Mouse (Mus musculus) midbrain, embryonic 11.5 days (tissue): ENCODE measurements around the gene Plscr1. TPM values are rescaled to one million over a fixed set of nuclear protein-coding genes. Genes with fewer than 3 reads are reported as not detected.

Experiments used
- ATAC-seq: fragments of 200-750 bp; cut with Nextera tagmentation; 2 replicates; pipeline ENCODE4 v1.8.0; 2017; ENCODE audit warnings: moderate TSS enrichment, moderate library complexity; ENCODE audit not compliant: low FRiP score
- DNase-seq: peaks from one replicate; pipeline ENCODE4 v3.0.0; 2015; ENCODE audit warnings: low spot score; ENCODE audit errors: missing footprints
- H3K27ac ChIP-seq: fragments of 300-500 bp; sonication (generic); 2 replicates; pipeline ENCODE4 v1.5.1; 2014; ENCODE audit warnings: low read depth, low read length
- H3K27me3 ChIP-seq: fragments of 300-500 bp; sonication (generic); 2 replicates; pipeline ENCODE4 v1.6.1; 2014; ENCODE audit warnings: mild to moderate bottlenecking, low read length, moderate library complexity, mixed read lengths; ENCODE audit not compliant: control insufficient read depth, insufficient read depth
- H3K36me3 ChIP-seq: fragments of 300-500 bp; sonication (generic); 2 replicates; pipeline ENCODE4 v1.6.1; 2014; ENCODE audit warnings: mild to moderate bottlenecking, low read length, moderate library complexity, mixed read lengths; ENCODE audit not compliant: control insufficient read depth, insufficient read depth
- H3K4me1 ChIP-seq: fragments of 300-500 bp; sonication (generic); 2 replicates; pipeline ENCODE4 v1.6.1; 2014; ENCODE audit warnings: low read length; ENCODE audit not compliant: control insufficient read depth, insufficient read depth
- H3K4me2 ChIP-seq: fragments of 300-500 bp; sonication (generic); 2 replicates; pipeline ENCODE4 v1.6.1; 2014; ENCODE audit warnings: mild to moderate bottlenecking, moderate library complexity
- H3K4me3 ChIP-seq: fragments of 300-500 bp; sonication (generic); 2 replicates; pipeline ENCODE4 v1.5.1; 2014; ENCODE audit warnings: low read depth, low read length
- H3K9ac ChIP-seq: fragments of 300-500 bp; sonication (generic); 2 replicates; pipeline ENCODE4 v1.6.1; 2014; ENCODE audit warnings: low read length
- H3K9me3 ChIP-seq: fragments of 300-500 bp; sonication (generic); 2 replicates; pipeline ENCODE4 v1.6.1; 2016; ENCODE audit warnings: low read length; ENCODE audit not compliant: control insufficient read depth
- WGBS: fragments of 180-500 bp; shearing (Covaris S2); extraction: QIAGEN DNeasy Blood & Tissue Kit; methylation state at CpG from one replicate; pipeline ENCODE4 v1.1.7; 2014; 5-methylcytosine and 5-hydroxymethylcytosine counted together
- polyA plus RNA-seq: library from polyadenylated mRNA; unstranded; fragments of >200 nt; fragmentation: Nextera tagmentation; extraction: Ambion mirVana; gene quantifications from 2 replicates; pipeline ENCODE4 v1.2.1, GENCODE M21; 2014

Gene Plscr1
- polyA plus RNA-seq = 26.3 and 27.7 TPM in 2 replicates

DNA sequence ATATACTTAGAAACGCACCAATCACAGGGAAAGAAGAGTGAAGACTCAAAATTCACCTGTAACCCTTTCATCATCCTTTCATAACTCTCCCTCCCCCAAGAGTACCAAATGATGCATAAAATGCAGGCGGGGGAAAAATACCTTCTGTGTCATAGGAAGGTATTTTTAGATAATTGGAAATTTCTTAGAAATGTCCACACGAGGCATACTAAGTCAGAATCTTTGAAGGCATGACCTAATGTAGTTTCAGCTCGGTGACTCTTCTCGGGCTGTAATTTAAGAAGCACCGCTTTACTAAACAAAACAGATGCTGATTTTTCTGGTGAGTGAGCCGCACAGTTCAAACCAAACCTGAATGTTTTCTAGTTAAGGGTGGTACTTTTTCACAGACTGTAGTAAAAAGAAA, at the start of gene Plscr1:
Gene Plscr1, plus strand, starts transcription at position 304 of the 406 bp plus-strand sequence.
- Histone ChIP-seq H3K27me3 (no peaks in the 10 kb centered on the region), H3K9me3 (no peaks in the 10 kb centered on the region), H3K4me3 (peak within 1 kb of the TSS; percentile 43), H3K4me2 (peak within 1 kb of the TSS; percentile 57), H3K9ac (peak within 1 kb of the TSS; percentile 63), H3K4me1 (no peaks in the 10 kb centered on the region; the same call in 1 of the 2 replicates), H3K27ac (no peak within 1 kb of the TSS; the same call in 1 of the 2 replicates), H3K36me3 (no peaks in the 10 kb centered on the region)
- ATAC-seq (no peak), DNase-seq (peak; percentile 81)
- WGBS = 48% methylated on average over 7 of the region's 7 CpGs

DNA sequence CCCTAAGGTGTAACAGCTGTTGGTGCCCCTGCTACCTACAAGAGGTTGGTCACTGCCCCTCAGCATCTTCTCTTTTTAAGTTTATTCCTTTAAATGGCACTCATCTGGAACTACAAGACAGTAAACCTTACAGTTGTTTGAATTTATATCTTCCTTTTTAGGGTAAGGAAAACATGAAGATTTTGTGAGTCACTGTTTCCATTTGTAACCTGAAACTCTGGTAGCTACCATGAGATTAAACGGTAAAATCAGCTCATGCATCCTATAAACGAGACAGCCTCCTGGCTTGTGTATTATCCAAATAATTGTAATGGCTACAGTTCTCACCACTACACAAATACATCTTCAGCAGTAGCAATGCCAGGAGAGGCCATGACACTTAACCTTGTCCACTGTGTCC, 45.2 kb upstream of the Plscr1 start:
- WGBS = 79% methylated on average over 2 of the region's 2 CpGs
- DNase-seq = no peak

DNA sequence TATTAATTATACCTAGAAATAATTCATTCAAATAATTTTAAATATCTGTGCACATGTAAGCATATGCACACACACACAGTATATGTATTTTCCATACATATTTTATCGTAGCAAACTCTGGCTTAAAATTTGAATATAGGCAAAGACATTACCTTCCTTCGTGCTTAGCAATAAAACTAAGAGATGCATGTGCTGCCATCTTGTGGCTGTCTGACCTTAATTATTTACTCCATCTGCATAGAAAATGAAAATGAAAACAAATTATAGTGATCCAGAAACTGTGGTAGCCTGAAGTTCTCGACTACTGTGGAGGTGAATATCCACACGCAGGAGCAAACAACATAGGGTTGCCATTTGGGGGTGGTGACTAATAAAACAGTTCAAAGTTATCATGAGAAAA, 42.2 kb upstream of the Plscr1 start:
- no peak overlapping the region for H3K9ac ChIP-seq
- H3K9me3 ChIP-seq = no peaks in the 10 kb centered on the region
- no peak for DNase-seq
- no peaks in the 10 kb centered on the region for H3K4me1 ChIP-seq
- no peak overlapping the region for H3K4me3 ChIP-seq
- no peaks in the 10 kb centered on the region for H3K36me3 ChIP-seq
- H3K27ac ChIP-seq = no peak overlapping the region
- ATAC-seq = peak; percentile 59; the same call in 1 of the 2 replicates
- WGBS = 52% methylated on average over 4 of the region's 4 CpGs
- no peaks in the 10 kb centered on the region for H3K27me3 ChIP-seq
- H3K4me2 ChIP-seq = no peak overlapping the region

More for the DNA sequence above, 45.2 kb upstream of the Plscr1 start:
- Histone ChIP-seq H3K36me3 (no peaks in the 10 kb centered on the region), H3K27me3 (no peaks in the 10 kb centered on the region), H3K4me1 (no peaks in the 10 kb centered on the region), H3K27ac (no peak overlapping the region), H3K4me2 (no peak overlapping the region), H3K4me3 (no peak overlapping the region), H3K9ac (no peak overlapping the region), H3K9me3 (no peaks in the 10 kb centered on the region)
- no peak for ATAC-seq

DNA sequence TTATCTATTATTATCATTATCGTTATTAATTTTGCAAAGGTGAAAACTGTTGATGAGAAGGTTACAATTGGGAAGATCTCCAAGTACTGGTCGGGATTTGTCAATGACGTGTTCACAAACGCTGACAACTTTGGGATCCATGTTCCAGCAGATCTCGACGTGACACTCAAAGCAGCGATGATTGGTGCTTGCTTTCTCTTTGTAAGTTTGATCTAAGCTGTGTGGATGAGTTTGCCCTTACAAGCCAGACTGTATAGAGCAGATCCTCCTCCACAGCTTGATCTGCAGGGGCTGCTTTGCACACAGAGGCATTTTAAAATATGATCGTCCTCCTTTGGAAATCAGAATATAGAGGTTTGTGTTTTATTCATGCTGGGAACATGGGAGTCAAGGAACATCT, 41.8 kb upstream of the Plscr1 start:
- H3K4me2 ChIP-seq = no peak overlapping the region
- no peaks in the 10 kb centered on the region for H3K36me3 ChIP-seq
- no peaks in the 10 kb centered on the region for H3K4me1 ChIP-seq
- whole genome bisulfite sequencing = 79% methylated on average over 8 of the region's 8 CpGs
- no peak overlapping the region for H3K4me3 ChIP-seq
- H3K9ac ChIP-seq = no peak overlapping the region
- no peaks in the 10 kb centered on the region for H3K9me3 ChIP-seq
- no peaks in the 10 kb centered on the region for H3K27me3 ChIP-seq
- DNase-seq (no peak), ATAC-seq (no peak)
- no peak overlapping the region for H3K27ac ChIP-seq

DNA sequence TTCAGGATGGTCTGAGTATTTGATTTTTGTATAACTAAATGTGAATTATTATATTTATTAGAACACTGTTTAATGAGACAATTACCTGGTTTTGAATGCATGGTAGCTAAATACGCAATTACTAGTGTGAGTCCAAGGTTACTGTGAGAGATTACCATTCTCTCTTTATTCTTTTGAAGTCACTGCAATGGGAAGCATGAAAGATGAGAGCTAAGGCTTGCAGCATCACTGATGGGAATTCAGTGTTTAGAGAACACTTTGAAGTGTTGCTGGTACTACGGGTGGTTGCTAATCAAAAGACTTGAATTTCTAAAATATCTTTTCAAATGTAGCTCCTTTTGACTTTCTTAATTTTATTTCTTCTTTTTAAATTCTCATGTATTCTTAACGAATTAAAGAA, 39.7 kb upstream of the Plscr1 start:
- Histone ChIP-seq H3K27ac (no peak overlapping the region), H3K4me2 (no peak overlapping the region), H3K4me1 (no peaks in the 10 kb centered on the region), H3K27me3 (no peaks in the 10 kb centered on the region), H3K4me3 (no peak overlapping the region), H3K9me3 (no peaks in the 10 kb centered on the region), H3K36me3 (no peaks in the 10 kb centered on the region), H3K9ac (no peak overlapping the region)
- DNase-seq (no peak), ATAC-seq (no peak)
- WGBS = 74% methylated on average over 3 of the region's 3 CpGs

DNA sequence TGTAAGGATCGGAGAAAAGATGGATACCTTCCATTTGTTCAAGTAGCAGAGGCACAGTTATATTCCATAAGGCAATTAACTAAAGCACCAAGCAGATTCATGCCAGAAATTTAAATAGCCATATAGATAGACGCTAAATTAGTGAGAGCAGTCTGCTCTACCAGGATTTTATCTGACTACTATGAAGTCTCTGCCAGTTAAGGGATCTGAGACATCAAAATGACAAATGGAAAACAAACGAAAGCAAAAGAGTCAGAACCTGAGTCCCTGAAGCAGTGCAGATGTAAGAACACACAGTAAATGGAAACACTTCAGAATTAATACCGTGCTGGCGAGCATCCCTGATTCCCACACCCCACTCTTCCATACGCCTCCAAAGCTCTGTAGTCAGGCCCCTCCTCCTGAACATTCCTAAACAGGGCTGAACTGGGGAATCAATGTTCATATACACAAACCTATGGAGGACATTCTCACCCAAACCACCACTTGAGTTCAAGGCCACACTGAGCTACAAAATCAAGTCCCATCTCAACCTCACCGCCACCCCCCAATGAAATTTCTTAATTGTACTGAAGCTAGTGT, 39.1 kb upstream of the Plscr1 start:
- H3K4me2 ChIP-seq = no peak overlapping the region
- no peak overlapping the region for H3K9ac ChIP-seq
- H3K27ac ChIP-seq = no peak overlapping the region
- ATAC-seq (0 out of 2 replicates have a peak, but pooled peaks have one; percentile 40), DNase-seq (no peak)
- H3K4me3 ChIP-seq = no peak overlapping the region
- no peaks in the 10 kb centered on the region for H3K9me3 ChIP-seq
- no peaks in the 10 kb centered on the region for H3K36me3 ChIP-seq
- H3K27me3 ChIP-seq = no peaks in the 10 kb centered on the region
- WGBS = 85% methylated on average over 7 of the region's 7 CpGs
- H3K4me1 ChIP-seq = no peaks in the 10 kb centered on the region

DNA sequence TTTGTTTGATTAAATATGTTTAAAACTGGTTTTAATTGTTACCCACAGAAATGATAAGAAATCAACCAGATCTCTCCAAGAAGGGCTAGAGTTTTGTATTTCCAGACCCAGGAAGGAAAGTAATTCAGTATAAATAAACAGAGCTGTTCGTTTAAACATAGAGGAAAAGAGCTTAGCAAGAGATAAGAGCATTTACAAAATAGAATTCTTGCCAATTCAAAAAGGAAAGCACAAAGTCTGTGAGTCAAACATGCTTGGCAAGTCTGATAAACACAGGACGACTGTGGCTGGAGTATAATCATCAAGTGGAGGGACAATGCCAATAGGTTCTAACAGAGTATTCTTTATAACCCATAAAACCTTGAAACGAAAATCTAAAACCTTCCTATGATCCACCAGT, 38.5 kb upstream of the Plscr1 start:
- H3K4me3 ChIP-seq = no peak overlapping the region
- DNase-seq = no peak
- no peaks in the 10 kb centered on the region for H3K9me3 ChIP-seq
- no peaks in the 10 kb centered on the region for H3K4me1 ChIP-seq
- no peak overlapping the region for H3K4me2 ChIP-seq
- H3K27ac ChIP-seq = no peak overlapping the region
- H3K36me3 ChIP-seq = no peaks in the 10 kb centered on the region
- no peaks in the 10 kb centered on the region for H3K27me3 ChIP-seq
- ATAC-seq = no peak
- WGBS = 69% methylated on average over 3 of the region's 3 CpGs
- no peak overlapping the region for H3K9ac ChIP-seq

DNA sequence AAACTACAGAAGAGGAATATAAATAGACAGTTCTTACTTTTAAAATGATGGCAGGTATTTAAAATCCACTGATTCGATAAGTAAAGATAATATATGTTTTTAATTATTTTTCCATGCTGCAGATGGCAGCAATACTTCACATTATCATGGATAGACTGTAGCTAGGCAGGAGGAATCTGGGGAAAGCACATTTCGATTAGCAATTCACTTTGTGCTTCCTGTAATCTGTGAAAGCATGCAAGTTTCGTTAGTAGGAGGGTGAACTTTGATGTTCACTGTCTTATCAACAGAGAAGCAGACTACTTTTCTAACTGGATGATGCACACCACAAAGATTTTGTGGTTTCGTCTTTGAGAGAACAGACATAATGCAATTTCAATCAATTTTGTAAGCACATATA, 32.1 kb upstream of the Plscr1 start:
- Histone ChIP-seq H3K9ac (no peak overlapping the region), H3K4me1 (no peaks in the 10 kb centered on the region), H3K4me3 (no peak overlapping the region), H3K9me3 (no peaks in the 10 kb centered on the region), H3K27ac (no peak overlapping the region), H3K36me3 (no peaks in the 10 kb centered on the region), H3K27me3 (no peaks in the 10 kb centered on the region), H3K4me2 (no peak overlapping the region)
- DNase-seq = no peak
- WGBS = 79% methylated on average over 4 of the region's 4 CpGs
- no peak for ATAC-seq

DNA sequence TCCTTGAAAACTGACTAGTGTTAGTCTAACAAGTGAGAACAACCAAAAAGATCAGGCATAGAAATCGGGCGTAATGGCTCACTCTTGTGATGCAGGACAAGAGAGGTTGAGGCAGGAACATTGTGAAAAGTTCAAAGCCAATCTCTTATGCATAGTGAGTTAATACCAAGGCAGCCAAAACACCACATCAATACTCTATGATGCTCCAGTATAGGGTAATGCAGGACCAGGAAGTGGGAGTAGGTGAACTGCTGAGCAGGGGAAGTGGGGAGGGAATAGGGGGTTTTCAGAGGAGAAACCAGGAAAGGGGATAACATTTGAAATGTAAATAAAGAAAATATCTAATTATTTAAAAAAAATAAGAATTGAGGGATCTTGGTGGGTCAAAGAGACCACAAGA, 31.7 kb upstream of the Plscr1 start:
- WGBS = 92% methylated on average over 2 of the region's 2 CpGs
- H3K36me3 ChIP-seq = no peaks in the 10 kb centered on the region
- H3K4me1 ChIP-seq = no peaks in the 10 kb centered on the region
- H3K9me3 ChIP-seq = no peaks in the 10 kb centered on the region
- H3K27me3 ChIP-seq = no peaks in the 10 kb centered on the region
- DNase-seq (no peak), ATAC-seq (no peak)
- H3K4me2 ChIP-seq = no peak overlapping the region
- no peak overlapping the region for H3K27ac ChIP-seq
- H3K4me3 ChIP-seq = no peak overlapping the region
- no peak overlapping the region for H3K9ac ChIP-seq
